Mouse (Mus musculus): ENCODE data around the gene Serpine1.
A peak's percentile ranks its signal among the peaks of the same experiment; 100 is the strongest.

The Serpine1 gene

GRCm38 (mm10) chr5:137051914-137052505 is 20.1 kb downstream of the Serpine1 start:
- DNase-seq: no peak

GRCm38 (mm10) chr5:137051125-137051524 is 20.9 kb downstream of the Serpine1 start:
- no peak for DNase-seq

- no peak for DNase-seq
Observed at GRCm38 (mm10) chr5:137046991-137047390, 25.1 kb downstream of the Serpine1 start.

GRCm38 (mm10) chr5:137046324-137046718 is 25.7 kb downstream of the Serpine1 start:
- DNase-seq: no peak

GRCm38 (mm10) chr5:137045402-137046323 is 26.4 kb downstream of the Serpine1 start, which contains the start of gene Ap1s1:
TSS of gene Ap1s1 (minus strand) at chr5:137046135.
- DNase-seq: peak; percentile 99

GRCm38 (mm10) chr5:137043997-137044396 is 28.1 kb downstream of the Serpine1 start:
- no peak for DNase-seq

- no peak for DNase-seq
Observed at GRCm38 (mm10) chr5:137041442-137041841, 30.6 kb downstream of the Serpine1 start.

GRCm38 (mm10) chr5:137039453-137039852 is 32.6 kb downstream of the Serpine1 start:
- no peak for DNase-seq

GRCm38 (mm10) chr5:137036211-137036610 is 35.9 kb downstream of the Serpine1 start:
- DNase-seq: no peak

- DNase-seq: peak; percentile 82 to 93
Observed at GRCm38 (mm10) chr5:137032641-137033074, 39.4 kb downstream of the Serpine1 start.

GRCm38 (mm10) chr5:137032033-137032421 is 40.0 kb downstream of the Serpine1 start:
- DNase-seq: peak in 1 of 2 experiments; percentile 64

GRCm38 (mm10) chr5:137031076-137032032 is 40.7 kb downstream of the Serpine1 start:
- DNase-seq: peak; percentile 48 to 57

- no peak for DNase-seq
Observed at GRCm38 (mm10) chr5:137030416-137030810, 41.7 kb downstream of the Serpine1 start.

GRCm38 (mm10) chr5:137029643-137030415 is 42.2 kb downstream of the Serpine1 start:
- DNase-seq: peak; percentile 95 to 97

- peak in 1 of 2 experiments; percentile 17 for DNase-seq
Observed at GRCm38 (mm10) chr5:137029273-137029585, 42.8 kb downstream of the Serpine1 start.

GRCm38 (mm10) chr5:137028561-137029272 is 43.4 kb downstream of the Serpine1 start:
- peak in 1 of 2 experiments; percentile 27 for DNase-seq

- no peak for DNase-seq
Observed at GRCm38 (mm10) chr5:137026092-137026491, 46.0 kb downstream of the Serpine1 start, which contains the start of gene Vgf. TSS of gene Vgf (plus strand) at chr5:137026392.

- peak; percentile 87 to 94 for DNase-seq
Observed at GRCm38 (mm10) chr5:137025132-137025531, 46.9 kb downstream of the Serpine1 start.

GRCm38 (mm10) chr5:137024318-137024717 is 47.8 kb downstream of the Serpine1 start:
- DNase-seq: no peak

- no peak for DNase-seq
Observed at GRCm38 (mm10) chr5:137015913-137016312, 56.2 kb downstream of the Serpine1 start.

- no peak for DNase-seq
Observed at GRCm38 (mm10) chr5:137012401-137012950, 59.6 kb downstream of the Serpine1 start.

Data from cerebellum, postnatal 25 days (tissue).